Mouse (Mus musculus) cerebellum, adult 8-10 months (tissue): ENCODE measurements around the gene Ap3b1.
A peak's percentile ranks its signal among the peaks of the same experiment; 100 is the strongest.

Experiments
- DNase-seq: peaks from one replicate; pipeline ENCODE4 v3.0.0; 2022

The Ap3b1 gene

DNA sequence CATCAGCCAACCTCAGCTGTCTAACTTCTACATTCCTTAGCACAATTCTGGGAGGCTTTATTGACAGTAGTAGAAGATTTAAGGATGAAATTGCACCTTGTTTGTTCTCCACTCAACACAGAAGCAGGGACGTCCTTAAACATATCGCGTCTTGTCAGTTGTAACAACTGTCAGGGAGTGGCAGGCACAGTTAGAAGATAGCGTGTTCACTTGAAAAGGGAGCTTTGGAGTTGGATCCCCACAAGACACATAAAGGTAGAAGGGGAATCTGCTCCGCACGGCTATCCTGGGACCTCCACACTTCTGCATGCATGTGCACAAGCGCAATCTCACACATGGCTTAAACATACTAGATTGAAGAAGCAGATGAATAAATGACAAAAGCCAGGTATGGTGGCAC lies 183.3 kb downstream of the Ap3b1 start:
- DNase-seq, result no peak

DNA sequence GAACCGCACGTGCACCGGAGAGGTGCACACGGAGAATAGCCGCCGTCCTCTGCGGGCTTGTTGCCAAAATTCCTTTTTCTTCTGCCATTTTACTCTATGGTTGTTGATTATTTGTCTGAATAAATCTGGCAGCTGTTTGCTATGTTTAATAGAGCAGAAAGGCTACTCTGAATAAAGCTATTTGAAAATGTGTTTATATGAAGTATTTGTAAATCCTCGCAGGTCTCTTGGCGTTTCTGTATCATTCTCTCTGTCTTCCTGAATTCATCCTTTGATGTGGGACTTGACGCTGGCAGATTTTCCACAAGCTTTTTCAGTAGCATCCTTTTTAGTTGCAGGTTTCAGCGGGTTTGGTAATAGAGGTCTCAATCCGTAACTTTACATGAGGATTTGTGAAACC lies 185.5 kb downstream of the Ap3b1 start:
- no peak for DNase-seq

DNA sequence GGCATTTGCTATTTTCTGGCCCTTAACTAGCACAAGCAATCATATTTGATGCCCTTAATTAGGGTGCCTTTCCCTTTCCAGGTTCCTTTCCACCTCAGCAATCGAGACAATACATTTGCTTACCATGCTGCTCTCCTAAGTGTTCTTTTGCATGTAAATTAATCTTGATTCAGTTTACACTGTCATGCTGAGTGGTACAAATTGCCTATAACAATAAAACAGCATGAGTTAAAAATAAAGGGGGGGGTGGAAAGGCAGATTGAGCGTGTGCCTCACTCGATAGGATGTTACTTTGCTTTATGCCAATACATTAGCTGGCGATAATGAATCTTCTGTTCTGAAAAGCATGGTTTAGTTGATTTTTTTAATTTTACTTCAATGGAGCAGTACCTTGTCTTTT lies 187.0 kb downstream of the Ap3b1 start:
- DNase-seq, result no peak

DNA sequence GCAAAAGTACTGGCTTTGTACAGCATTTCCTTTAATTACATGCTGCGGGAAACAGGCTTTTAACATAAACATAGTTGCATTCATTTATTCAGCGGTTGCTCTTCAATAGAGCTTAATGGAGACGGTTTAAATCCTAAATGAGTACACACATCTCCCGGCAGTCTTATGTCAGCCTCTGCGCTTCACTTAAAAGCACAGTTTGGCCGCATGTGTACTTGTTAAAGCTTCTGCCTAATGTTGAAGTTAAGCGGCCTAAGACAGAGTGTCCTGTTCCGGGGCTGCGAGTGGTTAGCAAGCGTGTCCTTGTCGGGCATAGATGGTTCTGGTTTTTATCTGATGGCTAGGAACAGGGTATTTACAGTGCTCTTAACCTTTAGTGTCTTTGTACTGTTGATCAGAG lies 187.5 kb downstream of the Ap3b1 start:
- DNase-seq, result no peak

DNA sequence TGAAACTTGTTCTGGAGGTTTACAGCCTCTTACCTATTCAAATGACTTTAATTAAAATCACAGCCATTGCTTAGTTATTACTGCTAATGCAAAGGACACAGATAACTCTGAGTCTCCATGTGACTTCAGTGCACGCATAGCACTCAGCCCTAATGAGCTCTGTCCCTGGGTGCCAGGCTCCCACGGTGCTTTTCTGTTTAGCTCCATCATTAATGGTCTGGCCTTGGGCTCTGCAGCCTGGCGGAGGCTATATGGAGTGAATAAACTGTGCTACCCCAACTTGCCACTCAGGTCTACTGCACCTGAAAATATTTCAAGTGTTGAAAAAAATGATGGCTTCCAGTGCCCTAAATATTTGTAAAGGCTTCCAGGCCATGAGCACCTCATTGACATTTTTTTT lies 190.8 kb downstream of the Ap3b1 start:
- no peak for DNase-seq

DNA sequence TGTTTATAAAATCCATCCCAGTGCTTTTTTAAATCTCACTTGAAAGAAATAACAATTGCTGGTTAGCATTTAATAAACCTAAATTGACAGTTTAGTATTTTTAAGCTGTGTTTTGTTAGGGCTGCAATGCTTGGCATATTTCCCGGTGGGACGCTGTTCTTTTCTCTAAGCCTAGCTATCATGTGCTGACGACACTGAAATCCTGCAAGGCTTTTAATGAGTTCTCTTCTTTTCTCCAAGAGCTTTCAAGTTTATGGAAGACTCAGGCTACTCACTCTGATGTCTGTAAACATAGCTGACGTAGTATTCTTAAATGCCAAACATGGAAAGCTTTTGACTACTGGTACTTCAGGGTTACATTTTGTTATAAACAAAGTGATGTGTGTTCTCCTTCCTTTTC lies 191.3 kb downstream of the Ap3b1 start:
- DNase-seq, result no peak

DNA sequence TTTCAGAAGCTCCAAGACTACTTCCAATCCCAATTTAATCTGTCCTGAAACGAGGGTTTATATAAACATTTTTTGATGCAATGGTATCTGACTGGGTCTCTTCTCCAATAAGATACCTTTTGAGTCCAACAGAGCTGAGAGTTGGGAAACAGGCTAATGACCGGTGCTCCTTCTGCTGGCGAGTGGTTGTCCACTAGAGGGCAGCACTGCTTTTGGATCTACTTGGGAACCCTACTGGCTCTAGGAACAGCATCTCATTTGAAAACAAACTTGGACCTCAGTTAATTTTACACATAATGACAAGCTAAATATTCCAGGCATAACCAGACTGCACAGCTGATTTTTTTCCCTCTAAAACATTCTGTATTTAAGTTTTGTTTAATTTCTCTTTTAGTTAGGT lies 201.3 kb downstream of the Ap3b1 start:
- DNase-seq, result peak; percentile 77

DNA sequence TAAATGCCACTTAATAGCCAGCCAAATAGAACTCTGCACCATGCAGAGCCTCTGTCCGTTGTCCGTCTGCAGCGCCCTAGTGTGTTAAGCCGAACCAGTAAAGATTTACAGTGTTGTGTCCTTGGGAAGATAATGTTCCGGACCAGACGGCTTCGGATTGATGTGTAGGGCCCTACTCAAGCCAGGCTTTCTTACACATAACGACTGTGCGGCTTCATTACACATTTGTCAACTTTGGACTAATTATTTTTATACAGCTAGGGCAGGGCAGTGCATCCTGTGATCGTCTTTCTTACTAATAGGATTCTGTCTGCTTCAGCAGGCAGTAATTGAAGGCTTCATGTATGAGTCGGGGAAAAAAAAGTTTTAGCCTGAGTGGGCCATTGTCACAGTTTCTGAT lies 202.1 kb downstream of the Ap3b1 start:
- no peak for DNase-seq

DNA sequence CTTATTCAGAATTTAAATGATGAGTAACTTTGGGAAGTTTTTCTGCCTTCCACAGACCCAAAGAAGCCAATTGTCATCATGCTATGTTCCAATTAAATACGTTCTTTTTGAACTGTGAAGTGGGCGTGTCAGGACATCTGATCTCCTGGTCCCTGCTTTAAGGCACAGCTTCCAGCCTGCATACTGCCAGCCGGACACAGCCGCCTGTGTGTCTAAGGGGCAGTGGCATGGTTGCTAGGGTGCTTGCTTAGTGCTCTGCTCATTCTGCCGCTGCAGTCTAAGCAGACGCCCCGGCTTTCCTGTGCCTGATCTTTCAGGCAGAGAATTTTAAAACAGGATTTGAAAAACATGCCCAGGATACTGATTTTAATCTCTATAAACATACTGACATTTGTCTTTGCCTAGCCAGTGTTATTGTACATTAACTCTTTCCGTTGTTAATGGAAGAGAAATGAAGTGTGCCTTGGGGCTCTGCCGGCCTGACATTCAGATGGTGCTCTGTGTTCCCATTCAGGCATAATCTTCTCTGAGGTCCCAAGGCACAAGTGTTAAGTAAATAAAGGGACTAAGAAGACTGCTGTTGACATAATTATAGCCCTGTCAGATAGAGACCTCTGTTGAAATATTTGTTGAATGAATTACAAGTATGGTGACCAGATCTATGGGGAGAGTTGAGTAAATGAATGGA lies 204.0 kb downstream of the Ap3b1 start:
- DNase-seq, result no peak

DNA sequence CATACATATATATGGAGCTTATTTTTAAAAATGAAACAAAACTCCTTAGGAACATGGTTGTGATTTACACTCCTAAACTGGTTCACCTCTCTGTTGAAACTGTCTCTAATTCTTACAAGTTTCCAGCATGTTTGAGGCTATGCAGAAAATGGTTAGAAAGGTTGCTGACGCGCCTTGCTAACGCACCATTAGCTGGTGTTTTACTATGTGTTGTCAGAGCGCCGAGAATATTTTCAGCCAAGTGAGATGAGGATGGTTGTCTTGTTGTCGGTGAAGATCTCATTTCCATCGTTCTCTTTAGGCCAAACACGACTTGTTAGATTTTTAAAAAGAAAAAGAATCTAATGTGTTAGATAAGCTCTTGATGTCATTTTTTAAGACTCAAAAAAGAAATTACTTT lies 205.1 kb downstream of the Ap3b1 start:
- DNase-seq, result no peak

DNA sequence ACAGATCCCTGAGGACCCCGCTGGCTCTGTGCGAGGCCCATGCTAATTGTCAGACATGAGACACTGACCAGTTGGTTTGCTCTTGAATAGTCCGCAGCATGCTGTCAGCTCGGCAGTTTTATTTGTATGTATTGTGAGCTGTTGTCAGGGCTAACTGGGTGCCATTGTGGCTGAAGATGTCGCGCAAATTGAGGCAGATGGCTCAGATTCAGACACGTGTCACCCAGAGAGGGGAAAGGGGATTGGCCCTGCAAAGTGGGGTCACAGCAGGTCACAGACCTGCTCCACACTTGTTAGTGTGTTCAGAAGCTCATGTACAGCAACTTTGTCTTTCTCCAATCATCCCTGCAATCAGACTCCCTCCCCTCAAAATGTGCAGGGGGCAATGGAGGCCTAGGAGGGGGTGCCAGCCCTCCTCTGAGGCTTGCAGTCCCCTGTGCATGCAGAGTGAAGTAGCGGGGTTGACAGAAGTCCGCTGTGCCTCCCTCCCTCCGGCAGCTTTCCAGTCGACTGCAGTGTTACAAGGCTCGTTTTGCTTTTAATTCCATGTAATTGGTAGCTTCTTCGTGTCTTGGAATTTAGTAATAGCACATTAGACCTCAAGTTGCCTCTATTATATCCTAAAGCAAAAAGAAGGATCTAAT lies 205.7 kb downstream of the Ap3b1 start:
- DNase-seq, result no peak

DNA sequence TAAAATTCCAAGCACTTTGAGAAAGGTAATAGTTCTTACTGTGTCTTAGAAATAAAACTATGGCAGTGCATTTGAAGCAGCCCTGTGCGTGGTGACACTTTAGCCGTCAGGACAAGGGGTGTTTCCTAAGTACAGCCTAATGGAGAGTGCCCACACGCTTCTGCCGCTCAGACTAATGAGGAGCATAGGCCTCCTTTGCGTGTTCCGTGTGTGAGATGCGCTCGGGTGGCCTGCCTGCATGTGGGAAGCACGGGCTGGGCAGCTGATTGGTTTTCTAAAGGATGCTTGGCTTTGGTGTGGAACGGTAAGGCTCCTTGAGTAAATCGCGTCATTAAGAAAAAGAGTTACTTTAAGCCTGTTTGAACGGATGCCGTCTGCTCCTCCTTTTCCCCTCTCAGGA lies 206.4 kb downstream of the Ap3b1 start:
- DNase-seq, result no peak

DNA sequence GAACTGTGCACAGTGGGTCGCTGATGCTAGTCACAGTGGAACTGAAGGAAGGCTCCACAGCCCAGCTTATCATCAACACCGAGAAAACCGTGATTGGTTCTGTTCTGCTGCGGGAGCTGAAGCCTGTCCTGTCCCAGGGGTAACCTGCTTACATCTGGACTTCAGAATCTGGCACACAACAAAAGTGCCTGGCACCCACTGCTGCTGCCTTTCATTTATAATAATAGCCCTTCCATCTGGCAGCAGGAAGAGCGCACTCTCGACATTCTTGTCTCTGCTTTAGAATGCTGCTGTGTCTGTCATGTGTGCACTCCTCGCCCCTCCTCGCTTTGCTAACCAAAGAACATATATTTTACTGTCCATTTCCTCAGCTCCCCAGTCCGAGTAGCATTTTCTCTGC lies 206.9 kb downstream of the Ap3b1 start:
- DNase-seq, result no peak

DNA sequence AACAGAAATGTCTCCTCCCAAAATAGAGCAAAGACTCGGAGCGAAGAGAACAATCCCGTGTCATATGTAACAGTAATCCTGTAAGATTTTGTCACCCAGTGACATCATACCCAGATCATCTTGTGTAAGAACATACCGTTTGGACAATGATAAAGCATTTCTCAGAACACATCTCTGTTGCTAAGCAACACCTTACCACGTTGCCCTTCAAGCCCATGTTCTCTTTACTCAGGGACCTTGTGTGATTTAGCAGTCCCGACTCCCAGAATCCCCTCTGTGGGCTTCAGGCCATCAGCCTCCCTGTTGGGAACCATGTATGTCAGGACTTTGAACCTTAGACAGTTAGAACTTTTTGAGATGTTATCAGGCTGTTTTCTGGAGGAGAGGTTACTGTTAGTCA lies 209.0 kb downstream of the Ap3b1 start:
- no peak for DNase-seq

DNA sequence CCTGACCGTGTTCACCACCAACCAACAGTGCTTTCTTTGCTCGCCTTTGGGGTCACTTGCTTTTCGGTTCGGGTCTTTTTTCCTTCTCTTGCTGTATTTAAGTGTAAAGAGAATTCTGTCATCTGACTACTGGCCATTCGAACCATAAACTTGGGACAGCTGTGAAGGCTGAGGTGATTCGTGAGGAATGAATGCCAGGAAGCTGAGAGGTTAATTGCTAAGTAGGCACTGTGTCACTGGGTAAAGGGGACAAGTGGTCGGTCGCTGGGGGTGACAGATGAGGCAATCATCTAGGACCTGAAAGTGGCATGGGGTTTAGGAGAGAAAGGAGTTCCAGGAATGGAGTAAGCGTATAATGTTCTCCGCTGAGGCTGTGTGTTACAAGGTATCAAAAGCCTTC lies 212.2 kb downstream of the Ap3b1 start:
- DNase-seq, result no peak

DNA sequence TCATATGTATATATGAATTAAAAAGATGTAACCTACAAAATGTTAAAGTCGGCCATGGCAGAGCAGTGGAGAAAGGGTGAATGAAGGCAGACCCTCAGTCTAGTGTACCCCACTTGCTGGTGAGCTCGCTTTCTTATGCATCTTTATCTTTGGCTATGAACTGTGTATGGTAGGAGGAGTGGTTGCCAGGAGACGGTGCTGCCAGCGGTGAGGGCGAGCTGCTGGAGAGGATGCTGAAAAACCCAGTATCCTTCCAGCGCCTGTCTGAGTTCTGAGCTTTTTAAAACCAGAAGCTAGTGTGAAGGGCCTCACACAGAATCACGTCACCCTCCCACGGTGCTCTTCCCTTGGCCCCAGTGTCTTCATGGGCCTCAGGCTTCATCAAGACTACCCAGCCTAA lies 214.6 kb downstream of the Ap3b1 start:
- no peak for DNase-seq

DNA sequence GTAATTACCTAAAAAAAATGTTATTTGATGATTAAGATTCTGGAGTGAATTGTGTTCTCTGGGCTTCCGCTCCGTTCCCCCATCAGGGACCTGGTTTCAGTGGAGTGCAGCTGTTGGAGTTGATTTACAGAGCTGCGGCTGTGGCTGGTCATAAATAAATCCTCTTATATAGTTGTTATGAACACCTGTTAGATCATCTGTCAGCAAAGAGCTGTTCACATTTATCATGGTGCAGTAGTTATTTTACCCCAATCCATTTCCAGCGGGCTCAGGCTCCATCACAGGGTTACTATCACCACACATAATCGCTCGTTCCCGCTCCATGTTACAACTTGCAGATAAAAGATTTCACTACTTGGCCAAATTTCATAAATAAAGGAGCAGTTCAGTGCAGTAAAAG lies 215.1 kb downstream of the Ap3b1 start:
- DNase-seq, result no peak

DNA sequence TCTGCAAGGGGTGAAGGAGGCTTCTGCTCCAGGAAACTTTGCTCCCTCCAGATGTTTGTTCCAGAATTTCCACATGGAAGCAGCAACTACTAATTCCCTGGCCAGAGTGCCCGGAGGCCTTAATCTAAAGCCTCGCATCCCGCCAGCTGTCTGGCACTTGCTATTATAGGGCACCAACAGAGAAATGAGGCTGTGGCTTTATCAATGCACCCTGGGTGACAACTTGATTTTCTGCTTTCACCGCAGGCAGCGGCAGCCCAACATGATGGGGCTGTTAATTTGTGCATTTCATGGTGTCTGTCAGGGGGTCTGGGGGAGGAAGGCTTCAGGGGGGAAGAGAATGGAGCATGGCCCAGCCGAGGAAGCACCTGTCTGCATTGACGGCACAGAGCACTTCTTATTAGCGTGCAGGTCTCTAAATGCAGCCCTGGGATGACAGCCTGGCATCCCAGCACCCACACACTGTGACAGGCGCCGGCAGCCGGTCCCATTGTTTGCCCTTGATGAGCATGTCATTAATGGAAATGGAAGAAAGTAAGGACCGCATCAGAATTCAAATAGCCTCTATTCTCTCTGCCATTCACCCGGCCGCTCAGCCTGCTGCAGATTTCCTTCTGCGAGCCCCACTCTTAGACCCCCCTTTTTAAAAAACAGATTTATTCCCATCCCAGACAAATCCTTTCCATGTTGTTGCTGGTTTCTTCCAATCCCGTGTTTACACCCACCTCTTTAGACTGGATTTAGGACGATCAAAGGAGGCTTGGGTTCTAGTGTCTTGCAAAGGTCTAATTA lies 217.0 kb downstream of the Ap3b1 start:
- DNase-seq, result no peak

DNA sequence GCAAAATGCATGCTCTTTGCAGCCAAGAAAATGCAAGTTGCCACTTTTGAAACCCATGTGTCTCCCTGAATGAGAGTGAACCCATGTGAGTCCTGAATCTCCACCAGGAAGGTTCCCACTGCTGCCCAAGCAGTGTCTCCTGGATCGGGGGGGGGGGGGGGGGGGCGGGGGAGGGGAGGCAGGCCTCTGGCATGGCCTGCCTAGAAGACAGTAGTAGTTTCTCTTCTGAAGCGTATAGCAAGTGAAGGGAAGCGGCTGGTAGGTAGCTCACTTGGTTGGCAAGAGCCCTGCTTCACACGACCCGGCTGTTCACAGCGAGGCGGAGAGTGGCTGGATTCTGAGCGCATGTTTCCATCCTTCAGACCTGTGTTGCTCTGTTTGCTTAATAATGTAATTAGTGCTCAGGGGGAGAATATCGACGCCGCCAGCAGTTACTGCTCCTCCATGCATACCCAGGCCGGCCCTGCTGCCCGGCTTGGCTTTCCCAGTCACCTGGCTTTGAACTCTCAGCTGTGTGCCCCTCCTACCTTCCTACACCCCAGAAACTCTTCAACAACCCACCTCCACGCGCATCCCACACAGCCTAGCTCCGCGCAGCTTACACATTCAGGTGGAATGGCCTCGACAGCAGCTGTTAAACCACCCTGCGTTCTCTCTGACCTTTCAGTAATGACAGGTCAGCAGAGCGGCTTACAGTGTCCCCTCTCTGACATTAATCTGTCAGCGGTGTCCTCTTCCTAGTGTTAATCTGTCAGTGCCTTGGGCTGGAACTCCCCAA lies 217.8 kb downstream of the Ap3b1 start:
- no peak for DNase-seq

DNA sequence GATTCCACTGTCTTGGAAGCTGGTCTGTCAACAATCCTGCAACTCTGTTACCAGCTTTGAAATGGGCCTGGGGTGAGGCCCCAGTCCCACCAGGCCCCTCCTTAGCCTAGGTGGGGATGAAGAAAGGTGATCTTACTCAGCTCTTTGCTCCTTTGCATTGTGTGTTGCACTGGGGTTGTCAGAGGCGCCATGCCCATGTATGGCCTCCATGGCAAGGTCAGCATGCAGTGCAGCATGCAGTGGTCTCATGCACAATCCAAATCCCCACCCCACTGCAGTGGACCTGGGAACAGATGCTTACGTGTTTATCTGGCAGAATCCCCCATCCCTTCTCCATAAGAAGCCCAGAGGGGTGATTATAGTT lies 218.4 kb downstream of the Ap3b1 start:
- no peak for DNase-seq

DNA sequence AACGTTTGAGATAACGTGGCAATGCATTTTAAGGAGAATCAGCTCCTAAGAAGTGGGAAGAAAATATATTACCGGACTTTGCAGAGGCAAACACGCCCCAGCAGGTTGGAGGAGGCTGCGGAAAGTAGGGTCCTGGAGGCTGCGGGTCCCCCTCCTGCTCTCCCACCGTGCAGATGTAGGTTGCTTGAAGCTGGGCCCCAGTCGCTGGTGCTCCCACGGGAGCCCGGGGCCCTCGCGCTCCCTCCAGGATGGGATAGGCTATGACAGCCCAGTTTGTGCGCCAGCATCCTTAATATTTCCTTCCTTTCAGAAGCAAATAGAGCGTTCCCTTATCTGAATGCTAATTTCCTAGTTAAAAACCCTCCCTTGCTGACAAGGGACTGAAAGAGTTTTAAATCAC lies 236.5 kb downstream of the Ap3b1 start:
- no peak for DNase-seq

DNA sequence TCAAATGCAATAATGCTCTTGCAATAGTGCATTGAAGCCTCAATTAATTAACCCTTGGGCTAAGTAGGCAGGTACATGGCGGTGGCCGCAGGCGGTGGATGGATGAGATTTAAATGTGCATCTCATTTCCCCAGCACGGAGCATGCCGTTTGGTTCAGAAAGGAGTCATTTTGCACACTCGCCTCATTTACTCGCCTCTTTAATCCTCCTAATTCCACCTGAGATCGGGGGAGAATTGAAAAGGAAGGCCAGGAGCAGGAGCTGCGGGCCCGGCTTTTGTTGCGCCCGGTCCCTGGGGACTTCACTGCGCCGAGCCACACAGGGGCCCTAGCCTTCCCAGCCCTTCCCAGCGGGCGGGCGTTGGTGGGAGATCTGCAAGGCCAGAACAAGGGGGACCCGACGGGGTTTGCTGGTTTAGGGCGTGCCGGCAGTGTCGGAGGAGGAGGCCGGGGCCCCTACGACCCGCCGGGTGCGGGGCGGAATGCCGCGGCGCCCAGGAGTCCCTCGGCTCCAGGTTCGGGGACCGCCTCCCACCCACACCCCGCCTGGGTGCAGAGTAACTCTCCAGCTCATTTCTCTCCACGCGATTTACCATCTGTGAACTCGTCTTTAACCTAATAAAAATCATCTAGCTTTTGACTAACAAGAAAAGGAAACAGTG lies 237.1 kb downstream of the Ap3b1 start:
- DNase-seq, result no peak

DNA sequence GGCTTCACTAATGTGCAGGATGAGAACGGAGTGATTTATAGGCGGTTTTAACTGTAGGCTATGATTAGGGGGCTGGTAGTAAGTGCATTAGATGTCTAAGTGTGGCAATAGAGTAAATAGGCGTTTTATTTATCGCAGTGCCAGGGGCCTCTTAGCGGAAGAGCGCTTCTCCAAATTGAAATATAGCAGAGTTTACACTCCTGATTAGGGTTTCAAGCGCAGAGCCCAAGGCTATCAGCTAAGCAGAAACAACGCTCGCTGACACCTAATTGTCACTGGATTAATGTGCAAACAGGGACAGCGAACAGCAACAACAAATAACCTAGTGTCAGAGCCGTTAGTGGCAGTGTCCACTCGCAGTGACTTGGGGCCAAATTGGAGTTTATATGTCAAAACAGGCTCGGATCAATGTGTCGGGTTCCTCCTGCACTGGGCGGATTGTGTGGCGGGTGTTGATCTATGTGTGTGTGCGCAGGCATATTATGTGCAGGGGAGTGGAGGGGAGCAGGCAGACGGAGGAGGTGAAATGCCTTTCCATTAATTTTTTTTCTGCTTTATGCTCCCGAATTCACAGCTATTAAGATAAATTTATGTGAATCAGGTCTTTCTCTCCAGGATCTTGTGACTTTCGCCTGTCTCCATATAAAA lies 237.8 kb downstream of the Ap3b1 start:
- DNase-seq, result no peak
